Mouse (Mus musculus): ENCODE results near the gene Herc3.

DNA sequence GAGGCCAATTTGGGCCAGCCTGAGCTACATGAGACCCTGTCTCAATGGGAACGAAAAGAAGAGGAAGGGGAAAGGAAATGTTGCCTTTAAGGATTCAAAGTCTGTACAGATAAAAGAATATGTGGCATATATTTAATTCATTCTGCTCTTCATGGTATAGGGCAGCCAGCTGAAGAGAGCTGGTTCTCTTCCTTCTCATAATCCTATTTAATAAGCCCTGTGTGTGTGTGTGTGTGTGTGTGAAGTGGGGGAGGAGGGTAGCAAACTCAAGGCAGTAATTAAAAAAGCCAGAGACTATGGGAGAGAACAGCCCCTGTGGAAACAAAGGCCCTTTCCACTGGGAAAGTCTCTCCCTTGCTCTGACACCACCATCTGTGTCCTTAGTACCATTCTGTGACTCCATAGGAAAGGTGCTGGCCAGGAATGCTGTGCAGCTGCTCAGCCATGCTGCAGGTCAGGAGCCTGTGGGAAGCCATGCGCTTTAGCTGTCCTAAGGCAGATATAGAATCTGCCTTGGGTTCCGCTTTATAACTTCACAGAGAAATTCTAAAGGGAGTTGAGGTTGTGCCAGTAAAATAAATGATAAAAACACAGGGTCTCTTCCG lies 32.5 kb downstream of the Herc3 start:
- TF ChIP-seq CTCF (conservative IDR thresholded peaks at IDR 0.05; ENCODE audit: low read length) (no peak), NANOG (IDR thresholded peaks at IDR 0.05; ENCODE audit: borderline replicate concordance, low read length) (no peak)
